Mouse (Mus musculus) embryonic facial prominence, embryonic 10.5 days (tissue): ENCODE data around the gene 4931422A03Rik. TPM values are rescaled to one million over a fixed set of nuclear protein-coding genes. Genes with fewer than 3 reads are reported as not detected.
"Not testable (repeated sequence)": the region's sequence is repeated elsewhere in the genome, so short reads cannot be mapped to it uniquely, and the experiment has no call there.

Experiments
- DNase-seq: peaks from one replicate; pipeline ENCODE4 v3.0.0-alpha.2; 2017; ENCODE audit warnings: low spot score
- H3K27ac ChIP-seq: fragments of 300-500 bp; sonication (generic); replicated peaks from 2 replicates; pipeline ENCODE4 v1.5.1; 2016; ENCODE audit warnings: mild to moderate bottlenecking
- H3K27me3 ChIP-seq: fragments of 300-500 bp; sonication (generic); replicated peaks from 2 replicates; pipeline ENCODE4 v1.6.1; 2016; ENCODE audit warnings: low read depth, mild to moderate bottlenecking; ENCODE audit not compliant: poor library complexity, severe bottlenecking
- H3K36me3 ChIP-seq: fragments of 300-500 bp; sonication (generic); replicated peaks from 2 replicates; pipeline ENCODE4 v1.6.1; 2016; ENCODE audit warnings: mild to moderate bottlenecking, moderate library complexity
- H3K4me1 ChIP-seq: fragments of 300-500 bp; sonication (generic); 2 replicates; pipeline ENCODE4 v1.6.1; 2016
- H3K4me3 ChIP-seq: fragments of 300-500 bp; sonication (generic); 2 replicates; pipeline ENCODE4 v1.5.1; 2016; ENCODE audit warnings: mild to moderate bottlenecking, moderate library complexity
- H3K9me3 ChIP-seq: fragments of 300-500 bp; sonication (generic); 2 replicates; pipeline ENCODE4 v1.6.1; 2016; ENCODE audit warnings: mild to moderate bottlenecking
- WGBS: fragments of 180-500 bp; shearing (Covaris S2); methylation state at CpG from one replicate; pipeline ENCODE4 v1.1.7; 2016; 5-methylcytosine and 5-hydroxymethylcytosine counted together
- polyA plus RNA-seq: library from polyadenylated mRNA; unstranded; fragments of >200 nt; fragmentation: Nextera tagmentation; extraction: Ambion mirVana; gene quantifications from 2 replicates; pipeline ENCODE4 v1.2.1, GENCODE M21; 2016

The 4931422A03Rik gene
- 1.1 and 1.6 TPM in 2 replicates for polyA plus RNA-seq

DNA sequence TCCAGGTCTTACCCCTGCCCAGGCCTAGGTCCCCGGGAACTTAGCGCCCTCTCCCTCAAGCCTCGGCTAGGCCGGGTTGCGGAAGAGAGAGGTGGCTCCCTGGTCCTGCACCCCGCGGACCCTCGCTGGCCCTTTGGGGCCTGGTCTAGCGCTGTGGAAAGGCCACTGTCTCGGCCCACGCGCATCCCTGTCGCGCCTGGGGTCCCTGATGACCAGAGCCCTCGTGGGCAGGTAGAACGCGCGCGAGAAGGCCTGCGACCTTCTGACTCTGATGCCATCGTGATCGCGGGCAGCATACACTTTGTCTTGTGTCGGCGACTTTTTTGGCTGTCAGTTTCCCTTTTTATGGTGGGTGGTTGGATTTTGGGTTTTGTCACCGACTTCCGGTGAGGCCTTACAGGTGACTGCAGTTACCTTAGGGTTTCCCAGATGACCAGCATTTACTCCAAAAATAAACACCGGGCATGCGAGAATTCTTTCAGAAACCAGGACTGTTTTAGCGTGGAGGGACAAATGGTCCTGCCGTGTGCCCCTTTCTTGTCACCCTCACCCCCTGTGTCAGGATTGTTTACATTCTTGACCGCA is at the start of gene 4931422A03Rik:
Gene 4931422A03Rik (minus strand): TSS at position 223 of the 585 bp plus-strand sequence.
- peak within 1 kb of the TSS; percentile 95 for H3K27ac ChIP-seq
- no peak for DNase-seq
- peaks cover 24% of the 10 kb centered on the region for H3K4me1 ChIP-seq
- H3K27me3 ChIP-seq: no peaks in the 10 kb centered on the region
- peak within 1 kb of the TSS; percentile 98 for H3K4me3 ChIP-seq
- peaks cover 5% of the 10 kb centered on the region; the same call in 1 of the 2 replicates for H3K36me3 ChIP-seq
- no peaks in the 10 kb centered on the region for H3K9me3 ChIP-seq
- WGBS: 1% methylated on average over 32 of the region's 32 CpGs

DNA sequence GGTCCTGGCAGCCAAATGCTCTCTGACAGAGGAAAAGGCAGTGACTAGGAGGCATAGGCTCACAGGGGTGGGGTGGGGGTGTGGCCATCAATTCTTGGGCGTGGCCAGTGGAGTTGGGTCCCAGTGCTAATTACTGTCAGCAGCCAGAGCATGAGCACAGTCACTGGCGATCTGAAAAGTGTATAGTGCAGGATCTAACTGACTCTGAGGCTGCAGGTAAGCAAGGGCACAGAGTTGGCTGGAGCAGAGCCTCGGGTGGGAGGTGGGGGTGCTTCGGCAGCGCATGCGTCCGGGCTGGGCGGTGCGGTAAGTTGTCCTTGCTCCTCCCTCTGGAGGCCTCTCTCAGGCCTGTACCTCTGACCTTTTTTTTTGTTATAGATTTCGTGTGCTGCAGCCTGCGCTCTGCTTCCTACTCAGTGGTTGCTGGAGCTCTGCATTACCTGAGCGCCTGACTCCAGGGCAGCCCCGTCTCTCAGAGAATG is 41.6 kb upstream of the 4931422A03Rik start, which contains the start of gene Cd59b:
Gene Cd59b (plus strand): TSS at position 146 of the 482 bp plus-strand sequence.
- no peaks in the 10 kb centered on the region for H3K27me3 ChIP-seq
- peak within 1 kb of the TSS; percentile 82 for H3K27ac ChIP-seq
- peaks cover 8% of the 10 kb centered on the region for H3K9me3 ChIP-seq
- H3K4me3 ChIP-seq: peak within 1 kb of the TSS; percentile 56
- H3K36me3 ChIP-seq: peaks cover 8% of the 10 kb centered on the region
- peaks cover 9% of the 10 kb centered on the region for H3K4me1 ChIP-seq
- WGBS: 8% methylated on average over 13 of the region's 13 CpGs
- DNase-seq: peak; percentile 80

DNA sequence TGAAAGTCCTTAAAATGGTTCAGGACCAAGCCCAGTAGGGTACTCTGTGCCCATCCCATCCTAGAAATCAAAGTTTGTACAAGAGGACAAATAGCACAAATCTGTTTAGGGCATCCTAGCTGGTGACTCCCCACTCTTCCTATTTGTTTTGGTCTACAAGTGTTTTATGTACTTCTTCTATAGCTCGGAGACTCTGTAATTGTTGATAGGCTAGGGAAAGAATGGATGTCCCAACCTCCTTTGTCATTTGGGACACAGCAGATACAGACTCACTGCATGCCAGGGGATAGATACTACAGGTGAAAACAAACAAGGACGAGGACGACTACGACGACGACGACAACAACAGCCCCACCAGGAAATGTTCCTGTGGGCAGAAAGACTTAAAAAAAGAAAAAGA is 40.3 kb upstream of the 4931422A03Rik start, which contains the start of gene Gm10799:
Gene Gm10799 (minus strand): TSS at position 101 of the 400 bp plus-strand sequence.
- DNase-seq, H3K4me3 ChIP-seq, H3K4me1 ChIP-seq, H3K36me3 ChIP-seq, H3K9me3 ChIP-seq, H3K27me3 ChIP-seq, H3K27ac ChIP-seq: not testable (repeated sequence)
- WGBS: 84% methylated on average over 7 of the region's 7 CpGs

DNA sequence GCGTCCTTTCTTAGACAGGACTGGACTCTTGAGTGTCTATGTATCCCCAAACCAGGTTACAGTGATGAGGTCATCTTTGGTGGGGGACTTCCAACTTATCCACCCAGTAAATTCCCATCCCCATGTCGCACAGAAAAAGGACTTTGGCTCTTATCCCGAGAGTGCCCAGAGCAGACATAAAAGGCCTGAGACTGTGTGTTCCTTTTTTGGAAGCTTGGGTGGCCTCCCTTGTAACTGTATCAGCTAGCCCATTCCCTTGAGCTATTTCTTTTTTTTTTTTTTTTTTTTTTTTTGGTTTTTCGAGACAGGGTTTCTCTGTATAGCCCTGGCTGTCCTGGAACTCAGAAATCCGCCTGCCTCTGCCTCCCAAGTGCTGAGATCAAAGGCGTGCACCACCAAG is 37.4 kb upstream of the 4931422A03Rik start, which contains the start of gene Gm10912:
Gene Gm10912 (plus strand): TSS at position 301 of the 400 bp plus-strand sequence.
- H3K27ac ChIP-seq, H3K27me3 ChIP-seq, H3K9me3 ChIP-seq, H3K4me1 ChIP-seq, DNase-seq, H3K4me3 ChIP-seq: not testable (repeated sequence)
- WGBS: 89% methylated on average over 6 of the region's 6 CpGs
- H3K36me3 ChIP-seq: peaks cover 10% of the 10 kb centered on the region

DNA sequence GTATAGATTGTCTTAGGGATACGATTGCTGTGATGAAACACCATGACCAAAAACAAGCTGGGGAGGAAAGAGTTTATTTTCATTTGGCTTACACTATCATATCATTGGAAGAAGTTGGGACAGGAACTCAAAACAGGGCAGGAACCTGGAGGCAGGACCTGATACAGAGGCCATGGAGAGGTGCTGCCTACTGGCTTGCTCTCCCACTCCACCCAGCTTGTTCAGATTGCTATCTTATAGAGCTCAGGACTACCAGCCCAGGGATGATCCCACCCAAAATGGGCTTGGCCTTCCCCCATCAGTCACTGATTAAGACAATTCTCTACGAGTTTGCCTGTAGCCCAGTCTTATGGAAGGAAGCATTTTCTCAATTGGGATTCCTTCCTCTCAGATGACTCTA is 36.0 kb upstream of the 4931422A03Rik start:
- DNase-seq: no peak
- Histone ChIP-seq H3K4me1 (no peaks in the 10 kb centered on the region), H3K36me3 (peaks cover 20% of the 10 kb centered on the region), H3K27me3 (no peaks in the 10 kb centered on the region), H3K4me3 (no peak overlapping the region), H3K9me3 (no peaks in the 10 kb centered on the region), H3K27ac (no peak overlapping the region)
- WGBS: 87% methylated on average over 2 of the region's 2 CpGs

DNA sequence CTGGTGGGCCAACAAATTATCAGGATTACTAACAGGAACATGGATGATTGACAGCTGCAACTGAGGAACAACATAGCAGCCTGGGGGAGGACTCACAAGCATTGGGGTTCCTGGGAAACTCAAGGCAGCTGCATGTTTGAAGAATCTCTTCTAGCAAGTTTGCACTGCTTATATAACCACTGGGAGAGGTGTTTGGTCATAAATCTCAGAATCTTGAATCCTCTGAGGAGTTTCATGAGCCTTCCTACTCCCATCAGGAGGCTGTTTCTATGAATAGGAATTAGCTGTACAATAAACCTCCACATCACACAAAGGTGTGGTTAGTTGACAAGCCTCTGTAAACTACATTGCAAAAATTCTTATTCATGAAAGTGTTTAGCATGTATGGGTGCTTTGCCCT is 34.5 kb upstream of the 4931422A03Rik start:
- Histone ChIP-seq H3K4me1 (no peaks in the 10 kb centered on the region), H3K27me3 (no peaks in the 10 kb centered on the region), H3K4me3 (no peak overlapping the region), H3K36me3 (peaks cover 27% of the 10 kb centered on the region), H3K27ac (no peak overlapping the region), H3K9me3 (no peaks in the 10 kb centered on the region)
- no peak for DNase-seq

DNA sequence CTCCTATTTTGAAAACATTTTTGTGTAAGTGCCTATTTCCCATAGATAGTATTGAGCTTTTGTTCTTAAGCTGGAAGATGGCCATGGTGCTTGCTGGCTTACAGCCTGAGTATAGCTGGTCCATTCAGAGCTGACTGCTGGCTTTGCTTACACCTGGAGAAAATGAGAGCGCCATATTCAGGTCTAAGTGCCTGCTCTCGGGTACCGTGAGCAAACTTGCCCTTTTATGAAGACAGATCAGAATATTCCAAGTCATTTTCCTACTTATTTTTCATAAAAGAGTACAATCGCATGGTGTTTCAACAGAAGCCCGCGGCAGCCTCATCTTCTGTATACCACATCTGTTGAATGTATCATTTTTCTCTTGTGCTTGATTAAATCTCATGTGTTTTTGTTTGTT is 32.8 kb upstream of the 4931422A03Rik start:
- Histone ChIP-seq H3K9me3 (no peaks in the 10 kb centered on the region), H3K36me3 (peaks cover 27% of the 10 kb centered on the region), H3K4me3 (no peak overlapping the region), H3K27ac (no peak overlapping the region), H3K4me1 (no peaks in the 10 kb centered on the region), H3K27me3 (no peaks in the 10 kb centered on the region)
- WGBS: 96% methylated on average over 6 of the region's 6 CpGs
- DNase-seq: no peak

DNA sequence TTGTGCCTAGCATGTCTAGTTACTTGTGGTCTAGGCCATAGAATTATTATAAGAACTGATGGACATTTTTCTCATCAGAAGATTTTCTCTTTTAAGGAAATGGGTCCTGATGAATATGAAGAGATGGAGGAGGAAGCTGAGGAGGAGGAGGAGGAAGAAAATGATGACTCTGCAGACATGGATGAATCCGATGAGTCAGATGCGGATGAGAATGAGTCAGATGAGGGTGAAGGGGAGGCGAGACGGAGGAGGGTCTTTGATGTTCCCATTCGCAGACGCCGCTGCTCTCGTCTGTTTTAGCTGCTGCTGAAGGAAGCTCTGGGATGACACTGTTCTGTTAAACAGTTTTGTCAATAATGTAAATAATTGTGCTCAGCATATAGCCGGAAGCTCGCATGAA is 31.6 kb upstream of the 4931422A03Rik start:
- no peaks in the 10 kb centered on the region for H3K9me3 ChIP-seq
- H3K27me3 ChIP-seq: no peaks in the 10 kb centered on the region
- WGBS: 59% methylated on average over 10 of the region's 10 CpGs
- no peaks in the 10 kb centered on the region for H3K4me1 ChIP-seq
- peaks cover 39% of the 10 kb centered on the region for H3K36me3 ChIP-seq
- no peak overlapping the region for H3K4me3 ChIP-seq
- H3K27ac ChIP-seq: no peak overlapping the region
- no peak for DNase-seq

DNA sequence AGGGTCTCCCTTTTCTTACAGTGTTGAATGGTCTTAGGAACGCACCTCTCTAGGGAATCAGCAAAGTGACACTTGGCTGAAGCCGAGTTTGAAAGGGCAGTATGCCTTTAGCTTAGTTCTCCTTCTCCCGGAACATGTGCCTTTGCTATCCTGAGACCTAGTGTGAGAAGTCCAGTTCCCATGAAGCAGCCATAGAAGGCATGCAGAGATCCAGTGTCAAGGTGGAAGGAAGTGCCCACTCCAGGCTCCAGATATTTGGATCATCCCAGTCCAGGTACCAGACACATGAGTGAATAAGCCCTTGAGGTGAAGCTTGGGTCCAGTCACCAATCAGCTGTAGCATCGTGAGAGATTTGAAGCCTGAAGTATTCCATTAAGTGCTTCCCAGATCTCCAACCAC is 30.8 kb upstream of the 4931422A03Rik start:
- Histone ChIP-seq H3K4me1 (no peaks in the 10 kb centered on the region), H3K4me3 (no peak overlapping the region), H3K27ac (no peak overlapping the region), H3K36me3 (peaks cover 48% of the 10 kb centered on the region), H3K9me3 (no peaks in the 10 kb centered on the region), H3K27me3 (no peaks in the 10 kb centered on the region)
- DNase-seq: no peak
- WGBS: 88% methylated on average over 4 of the region's 4 CpGs

DNA sequence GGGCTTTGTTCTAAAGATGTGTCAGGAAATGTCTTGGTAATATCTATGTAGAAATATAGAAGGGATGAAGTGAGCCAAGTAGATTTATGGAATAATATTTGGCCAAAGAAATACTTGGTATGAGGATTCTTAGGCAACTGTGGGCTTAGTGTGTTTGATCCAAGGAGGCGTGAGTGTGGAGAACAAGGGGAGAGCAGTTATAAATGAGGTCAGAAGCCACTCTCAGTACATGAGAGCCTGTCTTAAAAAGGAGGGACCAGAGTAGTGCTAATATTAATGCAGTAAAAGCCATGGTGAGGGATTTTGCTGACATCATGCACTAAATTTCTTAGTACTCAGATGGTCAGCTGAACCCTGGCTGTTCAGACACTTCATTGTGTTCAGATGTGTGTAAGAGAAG is 30.2 kb upstream of the 4931422A03Rik start:
- Histone ChIP-seq H3K4me1 (no peaks in the 10 kb centered on the region), H3K27me3 (no peaks in the 10 kb centered on the region), H3K36me3 (peaks cover 53% of the 10 kb centered on the region), H3K27ac (no peak overlapping the region), H3K9me3 (no peaks in the 10 kb centered on the region), H3K4me3 (no peak overlapping the region)
- 88% methylated on average over 1 of the region's 1 CpGs for WGBS
- DNase-seq: no peak

DNA sequence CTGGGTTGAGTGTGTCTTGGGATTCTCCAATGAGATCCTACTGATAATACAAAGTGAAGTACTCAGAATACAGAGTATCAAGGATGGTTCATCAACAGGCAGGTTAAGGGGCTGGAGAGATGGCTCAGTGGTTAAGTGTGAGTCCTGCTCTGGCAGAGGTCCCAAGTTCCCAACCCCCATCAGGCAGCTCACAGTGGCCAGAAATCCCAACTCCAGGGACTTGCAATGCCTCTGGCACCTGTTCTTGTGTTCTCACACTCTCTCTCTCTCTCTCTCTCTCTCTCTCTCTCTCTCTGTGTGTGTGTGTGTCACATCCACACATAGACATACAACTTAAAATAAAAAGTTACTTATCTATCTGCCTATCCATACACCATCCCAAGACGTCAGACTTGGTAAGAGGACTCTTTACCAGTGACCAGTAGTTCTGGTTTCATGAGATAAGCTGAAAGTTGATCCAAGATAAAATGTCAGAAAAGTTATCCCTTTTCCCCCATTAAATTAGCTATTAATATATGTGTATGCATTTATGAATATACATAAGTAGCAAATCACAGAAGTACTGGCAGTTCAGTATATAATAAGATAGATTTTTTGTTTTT is 16.4 kb upstream of the 4931422A03Rik start:
- peaks cover 57% of the 10 kb centered on the region for H3K36me3 ChIP-seq
- DNase-seq: no peak
- WGBS: 76% methylated on average over 1 of the region's 1 CpGs

DNA sequence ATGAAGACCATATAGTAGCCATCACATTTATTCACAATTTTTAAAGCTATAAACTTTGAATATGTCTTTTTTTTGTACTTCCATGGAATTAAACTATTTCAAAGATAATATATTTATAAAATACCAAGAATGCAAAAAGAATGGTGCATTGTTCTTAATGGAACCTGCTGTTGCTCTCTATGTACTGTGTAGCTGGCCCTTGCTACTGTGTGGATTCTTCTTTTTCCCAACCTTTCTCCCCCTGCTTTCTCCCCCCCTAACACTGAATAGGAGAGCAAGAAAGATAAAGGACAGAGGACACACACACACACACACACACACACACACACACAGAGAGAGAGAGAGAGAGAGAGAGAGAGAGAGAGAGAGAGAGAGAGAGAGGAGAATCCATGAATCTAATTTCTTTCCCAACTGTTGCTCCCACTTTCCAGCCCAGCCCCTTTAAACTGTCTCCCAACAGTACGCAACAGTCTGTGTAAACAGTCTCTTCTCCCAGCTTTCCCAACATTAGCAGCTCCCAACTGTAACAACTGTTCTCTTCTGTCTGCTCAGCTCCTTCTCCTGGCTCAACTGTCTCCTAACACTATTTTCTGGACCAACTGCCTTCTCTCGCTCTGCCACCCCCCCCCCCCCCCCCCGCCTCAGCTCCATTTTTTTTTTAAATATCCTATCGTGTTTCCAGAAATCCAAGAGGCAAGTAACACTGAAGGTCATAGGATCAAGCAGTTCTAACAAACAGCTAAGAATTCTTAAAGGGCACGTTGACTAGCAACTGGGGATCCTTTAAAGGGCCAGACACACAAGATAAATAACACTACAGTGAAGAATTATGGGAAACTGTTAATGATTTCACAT is 15.7 kb upstream of the 4931422A03Rik start:
- peak; percentile 9 for DNase-seq
- H3K27ac ChIP-seq: peak overlapping the region; percentile 63; the same call in 1 of the 2 replicates
- peaks cover 63% of the 10 kb centered on the region for H3K36me3 ChIP-seq
- no peaks in the 10 kb centered on the region for H3K9me3 ChIP-seq
- H3K4me1 ChIP-seq: peaks cover 8% of the 10 kb centered on the region
- WGBS: 40% methylated on average over 5 of the region's 5 CpGs
- H3K4me3 ChIP-seq: no peak overlapping the region
- no peaks in the 10 kb centered on the region for H3K27me3 ChIP-seq

More for the DNA sequence above, 16.4 kb upstream of the 4931422A03Rik start:
- H3K4me1 ChIP-seq: peaks cover 8% of the 10 kb centered on the region
- no peaks in the 10 kb centered on the region for H3K9me3 ChIP-seq
- H3K27me3 ChIP-seq: no peaks in the 10 kb centered on the region
- H3K27ac ChIP-seq: no peak overlapping the region
- no peak overlapping the region for H3K4me3 ChIP-seq
